Mouse (Mus musculus): Measurements from ENCODE around the gene Nmral1. TPM values are rescaled to one million over a fixed set of nuclear protein-coding genes. Genes with fewer than 3 reads are reported as not detected.
"Not testable (repeated sequence)": the region's sequence is repeated elsewhere in the genome, so short reads cannot be mapped to it uniquely, and the experiment has no call there.

The Nmral1 gene
- total RNA-seq, 2 experiments from 2014 or later = 11.2 to 11.6 TPM

DNA sequence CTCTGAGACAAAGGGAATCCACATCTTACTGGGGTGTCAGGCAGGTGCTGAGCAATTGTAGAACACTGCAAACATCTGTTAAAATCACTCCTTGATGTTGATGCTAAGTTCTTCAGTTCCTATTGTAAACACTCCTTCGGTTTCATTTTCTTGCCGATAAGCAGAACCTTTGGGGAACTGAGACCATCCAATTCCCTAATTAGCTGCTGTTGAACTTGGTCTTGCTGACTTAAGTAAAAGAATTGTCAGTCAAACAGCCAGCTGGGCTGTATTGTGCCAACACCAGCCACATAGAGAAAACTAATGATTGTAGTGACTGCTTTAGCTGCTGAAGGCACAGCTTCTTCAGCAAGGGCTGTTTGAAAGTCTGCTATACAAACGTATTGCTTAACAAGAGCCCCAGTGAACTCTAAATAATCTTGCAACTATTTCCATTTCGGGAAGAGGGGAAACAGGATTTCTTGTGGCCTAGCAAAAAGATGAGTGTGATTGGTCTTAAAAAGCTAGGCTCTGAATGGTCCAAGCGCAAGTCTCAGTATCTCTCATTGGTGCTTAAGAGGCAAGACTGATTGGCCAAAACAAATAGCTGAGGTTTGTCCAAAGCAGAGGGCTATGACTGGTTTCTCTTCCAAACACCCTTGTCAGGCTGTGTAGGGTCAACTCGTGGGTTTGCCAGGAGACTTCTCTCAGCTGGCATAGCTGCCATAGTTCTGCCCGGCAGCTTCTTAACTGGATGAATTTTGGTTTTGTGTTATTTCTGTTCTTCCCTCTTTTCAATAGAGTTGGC is 3.2 kb upstream of the Nmral1 start:
- DNase-seq (ENCODE audit: low spot score in 2 of 2) = no peak

- DNase-seq (ENCODE audit: low spot score in 2 of 2) = no peak
Observed at GRCm38 (mm10) chr16:4717866-4718265, 1.3 kb downstream of the Nmral1 start.

DNA sequence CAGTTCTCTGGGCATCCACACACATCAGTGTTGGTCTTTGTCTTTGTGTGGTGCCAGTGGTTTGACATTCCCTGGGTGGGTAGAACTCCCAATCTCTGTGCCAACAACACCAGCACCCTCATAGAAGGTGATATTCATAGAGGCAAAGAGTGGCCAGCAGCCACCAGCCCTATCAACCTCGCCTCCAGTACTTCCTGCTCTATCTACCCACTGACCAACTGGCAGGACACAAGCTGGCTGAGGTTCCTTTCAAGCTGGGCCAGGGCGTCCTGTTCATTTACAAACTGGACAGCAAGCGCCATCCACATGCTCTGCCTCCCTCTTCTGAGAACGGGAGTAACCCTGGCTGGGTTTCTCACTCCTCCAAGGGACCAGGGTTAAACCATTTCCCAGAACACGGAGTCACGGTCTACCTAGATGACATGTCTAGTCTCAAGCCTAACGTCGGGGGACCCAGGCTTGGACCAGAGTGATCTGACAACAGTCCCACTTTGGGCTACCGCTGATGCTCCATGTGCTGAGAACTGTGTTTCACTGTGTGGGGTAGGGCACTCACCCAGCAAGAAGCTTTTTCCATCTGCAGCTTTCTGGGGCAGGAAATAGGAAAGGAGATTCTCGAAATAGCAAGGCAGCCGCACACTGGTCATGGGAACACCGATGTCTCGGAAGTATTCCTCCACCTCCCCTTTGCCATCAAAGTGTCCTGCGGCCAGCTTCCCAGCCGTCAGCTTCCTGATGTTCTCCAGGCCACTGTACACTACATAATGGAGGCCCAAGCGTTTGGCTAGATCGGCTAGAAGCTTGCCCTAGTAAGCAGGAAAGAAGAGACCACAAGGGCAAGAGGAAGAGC is 5.1 kb downstream of the Nmral1 start:
- no peak for DNase-seq (ENCODE audit: low spot score in 2 of 2)

GRCm38 (mm10) chr16:4711173-4711572 is 8.0 kb downstream of the Nmral1 start:
- no peak for DNase-seq (ENCODE audit: low spot score in 2 of 2)

DNA sequence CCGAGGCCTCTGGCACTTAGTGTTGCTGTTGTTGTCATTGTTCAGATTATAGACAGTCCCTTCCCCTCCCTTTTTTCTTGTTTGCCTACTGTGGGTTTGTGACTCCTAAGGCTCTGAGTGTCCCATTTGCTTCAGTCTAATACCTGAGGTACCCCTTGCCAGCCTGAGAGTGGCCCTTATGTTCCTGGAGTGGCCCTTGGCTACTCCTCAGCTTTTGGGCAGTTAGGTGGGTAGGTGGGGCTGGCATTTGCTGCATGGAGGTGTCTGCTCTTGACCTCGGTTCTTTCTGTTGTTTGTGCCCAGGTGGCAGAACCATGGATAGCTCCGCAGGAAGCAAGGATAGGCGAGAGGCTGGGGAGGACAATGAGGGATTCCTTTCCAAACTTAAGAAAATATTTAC is 13.6 kb downstream of the Nmral1 start:
- DNase-seq (ENCODE audit: low spot score in 2 of 2) = no peak

DNA sequence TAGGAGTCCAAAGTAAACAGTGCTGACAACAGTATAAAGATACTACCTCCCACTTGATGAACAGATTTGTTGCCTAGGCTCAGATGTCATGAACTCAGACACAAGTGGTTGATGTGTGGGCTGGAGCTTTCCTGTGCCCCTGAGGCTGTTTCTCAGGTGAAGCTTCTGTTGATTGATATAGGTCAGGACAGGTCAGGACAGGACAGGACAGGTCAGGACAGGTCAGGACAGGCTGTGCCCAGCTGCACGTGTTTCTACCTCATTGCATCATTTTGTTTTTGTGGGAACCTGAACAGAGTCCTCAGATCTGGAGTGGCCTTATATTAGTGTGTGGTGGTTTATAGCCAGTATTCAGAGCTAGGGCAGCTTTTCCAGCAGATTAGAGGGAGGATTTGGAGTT is 16.5 kb downstream of the Nmral1 start:
- DNase-seq (ENCODE audit: low spot score in 2 of 2) = no peak

- DNase-seq (ENCODE audit: low spot score in 2 of 2) = no peak
Observed at GRCm38 (mm10) chr16:4701211-4701610, 17.9 kb downstream of the Nmral1 start.

- DNase-seq (ENCODE audit: low spot score in 2 of 2) = not testable (repeated sequence)
Observed at GRCm38 (mm10) chr16:4689371-4689770, 29.8 kb downstream of the Nmral1 start.

DNA sequence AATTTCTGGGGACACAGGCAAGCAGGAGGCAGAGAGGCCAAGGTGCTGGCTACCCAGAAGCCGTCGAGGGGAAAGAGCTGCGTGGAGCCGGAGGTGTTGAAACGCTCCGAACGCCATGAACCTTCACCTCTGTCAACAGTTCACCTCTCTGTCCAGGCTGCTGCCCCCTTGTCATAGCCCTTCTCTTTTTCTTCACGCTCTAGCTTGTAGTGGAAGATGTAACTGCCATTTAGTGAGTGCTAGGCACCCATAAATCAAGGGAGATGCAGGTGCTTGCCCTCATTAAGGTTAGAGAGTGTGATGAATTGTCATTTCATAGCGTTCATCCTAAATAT is 34.7 kb downstream of the Nmral1 start:
- DNase-seq (ENCODE audit: low spot score in 2 of 2) = no peak

- DNase-seq (ENCODE audit: low spot score in 2 of 2) = peak; percentile 97 to 98
Observed at GRCm38 (mm10) chr16:4683581-4684456, 35.3 kb downstream of the Nmral1 start.

DNA sequence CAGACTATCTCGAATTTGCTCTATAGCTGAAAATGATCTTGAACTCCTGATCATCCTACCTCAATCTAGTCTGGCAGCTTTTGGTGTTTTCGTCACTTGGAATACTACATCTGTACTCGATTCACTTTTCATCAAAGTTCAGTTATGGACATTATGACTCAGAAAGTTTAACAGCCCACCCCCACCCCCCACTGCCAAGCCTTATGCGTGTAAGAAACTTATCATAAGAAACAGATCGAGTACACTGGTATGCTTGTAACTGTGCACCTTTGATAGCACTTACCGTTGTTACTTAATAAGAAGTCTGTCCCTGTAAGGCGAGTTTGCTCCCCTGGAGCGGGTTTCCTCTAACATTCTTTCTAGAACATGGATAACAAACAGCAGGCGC is 36.0 kb downstream of the Nmral1 start:
- no peak for DNase-seq (ENCODE audit: low spot score in 2 of 2)

DNA sequence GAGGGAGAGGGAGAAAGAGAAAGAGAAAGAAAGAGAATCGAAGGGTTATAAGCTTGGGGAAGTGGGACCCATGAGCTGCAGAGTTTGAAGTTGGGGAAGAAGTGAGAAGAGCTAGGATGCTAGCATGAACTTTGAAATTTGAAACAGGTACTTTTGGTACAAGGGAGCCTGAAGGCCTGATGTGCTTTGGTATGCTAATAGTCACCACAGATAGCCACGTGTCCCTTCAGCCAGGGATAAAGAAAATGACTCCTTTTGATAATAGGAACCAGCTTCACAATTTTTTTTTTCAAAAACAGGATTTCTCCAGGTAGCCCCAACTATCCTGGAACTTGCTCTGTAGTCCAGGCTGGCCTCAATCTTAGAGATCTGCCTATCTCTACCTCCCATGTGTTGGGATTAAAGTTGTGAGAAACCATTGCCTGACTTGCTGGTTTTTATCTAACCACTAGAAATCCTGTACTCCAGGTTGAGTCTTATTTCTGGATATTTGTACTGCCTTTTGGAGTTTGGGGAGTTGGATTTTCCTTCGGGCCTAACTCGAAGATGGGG is 36.5 kb downstream of the Nmral1 start:
- no peak for DNase-seq (ENCODE audit: low spot score in 2 of 2)

- not testable (repeated sequence) for DNase-seq (ENCODE audit: low spot score in 2 of 2)
Observed at GRCm38 (mm10) chr16:4680922-4681455, 38.2 kb downstream of the Nmral1 start.

DNA sequence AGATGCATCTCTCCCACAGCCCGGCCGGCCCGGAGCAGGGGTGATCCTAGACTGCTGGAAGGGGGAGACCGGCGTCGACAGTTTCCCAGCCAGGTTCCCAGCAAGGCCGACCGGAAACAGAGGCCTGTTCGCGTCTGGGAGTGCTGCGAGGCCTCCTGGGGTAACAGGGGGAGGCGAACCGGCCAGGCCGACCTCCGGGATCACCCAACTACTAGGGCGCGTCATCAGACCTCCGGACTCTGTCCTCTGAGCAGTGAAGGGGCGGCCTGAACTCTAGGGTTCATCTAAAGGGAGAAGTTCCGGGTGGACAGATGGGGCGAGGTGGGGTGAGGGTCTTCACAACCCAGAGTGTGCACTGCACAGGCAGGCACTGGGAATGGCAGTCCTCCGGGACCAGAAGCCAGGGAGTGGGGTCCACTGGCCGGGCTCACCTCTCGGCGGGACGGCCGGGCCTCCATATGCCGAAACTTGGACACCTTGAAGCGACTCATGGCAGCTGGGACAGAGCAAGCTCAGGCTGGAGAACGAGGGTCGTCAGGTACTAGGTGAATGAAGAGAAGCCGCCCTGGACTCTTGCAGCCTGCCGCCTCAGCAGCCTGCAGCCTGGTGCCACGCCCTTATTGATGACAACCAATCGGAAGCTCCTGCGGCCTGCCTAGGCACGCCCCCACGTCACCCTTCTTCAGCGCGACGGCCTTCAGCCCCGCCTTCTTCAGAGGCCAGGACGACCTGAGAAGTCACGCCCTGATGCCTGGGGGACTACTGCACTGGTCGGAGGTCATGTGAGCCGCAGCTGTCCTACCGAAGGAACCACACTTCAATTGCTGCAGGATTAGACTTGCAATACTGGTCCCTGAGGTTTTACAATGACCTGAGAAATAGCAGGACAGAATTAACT is 39.8 kb downstream of the Nmral1 start, which contains the start of gene Coro7:
TSS of gene Coro7 (minus strand) at position 657 of the 898 bp plus-strand sequence.
- DNase-seq (ENCODE audit: low spot score in 2 of 2) = peak; percentile 86 to 90

DNA sequence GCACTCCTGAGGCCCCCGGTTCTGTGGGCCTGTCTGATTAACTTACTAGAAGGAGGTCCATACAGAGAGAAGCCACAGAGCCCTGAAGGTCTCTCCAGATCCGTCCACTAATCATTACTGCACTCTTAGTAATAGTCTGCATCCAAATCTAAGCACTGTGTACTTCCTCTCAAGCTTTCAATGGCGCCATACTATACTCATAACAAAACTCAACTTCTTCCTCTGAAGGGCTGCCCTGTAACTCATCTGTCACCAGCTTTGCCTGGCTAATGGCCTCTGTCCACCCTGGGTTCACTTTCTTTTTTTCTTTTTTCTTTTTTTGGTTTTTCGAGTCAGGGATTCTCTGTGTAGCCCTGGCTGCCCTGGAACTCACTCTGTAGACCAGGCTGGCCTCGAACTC is 41.1 kb downstream of the Nmral1 start:
- DNase-seq (ENCODE audit: low spot score in 2 of 2) = no peak

- DNase-seq (ENCODE audit: low spot score in 2 of 2) = no peak
Observed at GRCm38 (mm10) chr16:4676836-4677235, 42.3 kb downstream of the Nmral1 start.

DNA sequence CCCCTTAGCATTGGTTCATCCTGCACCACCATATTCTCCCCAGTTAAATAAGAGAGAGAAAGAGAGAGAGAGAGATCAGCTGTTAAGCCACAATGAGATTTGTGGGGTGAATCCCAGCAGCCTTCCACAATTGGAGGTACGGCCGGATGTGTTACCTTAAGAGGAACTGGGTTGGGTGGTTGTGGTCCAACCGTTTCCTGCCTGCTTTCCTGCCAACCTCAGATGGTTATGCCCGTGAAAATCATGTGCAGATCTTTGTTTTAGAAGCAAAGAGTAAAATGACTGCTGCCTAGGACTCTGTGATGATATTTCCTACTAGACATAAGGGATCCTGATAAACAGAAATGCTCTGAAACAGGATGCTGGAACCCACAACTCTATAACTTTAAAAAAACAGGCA is 45.1 kb downstream of the Nmral1 start:
- no peak for DNase-seq (ENCODE audit: low spot score in 2 of 2)

DNA sequence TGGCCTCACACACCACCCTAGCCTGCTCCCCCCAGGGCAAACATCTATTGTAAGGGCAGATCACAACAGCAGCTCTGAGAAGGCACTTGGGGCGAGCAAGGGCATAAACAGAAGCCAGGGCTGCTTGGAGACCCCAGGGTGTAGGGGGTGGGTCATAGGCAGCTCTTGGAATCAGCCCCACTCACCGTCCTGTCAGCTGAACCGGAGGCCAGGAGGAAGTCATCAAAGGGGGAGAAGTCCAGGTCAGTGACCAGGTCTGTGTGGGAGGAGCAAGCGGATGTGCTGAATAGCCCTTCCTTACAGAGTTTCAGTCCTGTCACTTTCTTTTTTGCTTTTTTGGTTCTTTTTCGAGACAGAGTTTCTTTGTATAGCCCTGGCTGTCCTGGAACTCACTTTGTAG is 48.8 kb downstream of the Nmral1 start:
- no peak for DNase-seq (ENCODE audit: low spot score in 2 of 2)

DNA sequence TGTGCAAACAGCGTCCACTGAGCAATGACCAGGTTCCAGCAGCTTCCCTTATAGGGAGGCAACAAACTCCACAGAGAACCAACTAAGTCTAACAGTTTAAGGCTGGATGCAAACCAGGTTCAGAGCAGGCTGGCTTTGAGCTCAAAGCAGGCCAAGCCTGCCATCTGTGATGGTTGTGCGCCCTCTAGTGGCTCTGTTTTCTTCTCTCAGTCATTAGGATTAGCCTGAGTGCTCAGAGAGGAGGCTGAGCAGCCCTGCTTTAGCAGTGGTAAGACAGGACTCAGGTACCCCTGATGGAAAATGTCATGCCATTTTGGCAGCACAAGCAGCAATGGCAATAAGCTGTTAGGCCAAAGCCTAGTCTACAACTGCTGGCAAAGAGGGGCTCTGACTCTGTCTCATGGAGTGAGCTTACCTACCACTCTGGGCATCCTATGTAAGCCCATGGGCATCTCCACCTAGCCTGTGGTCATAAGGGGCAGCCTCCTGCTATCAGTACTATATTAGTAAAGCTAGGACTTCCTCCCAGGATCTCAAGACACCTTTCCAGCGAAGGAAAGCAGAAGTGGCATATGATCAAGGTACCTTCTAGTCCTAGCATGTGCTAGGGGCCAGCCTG is 51.9 kb downstream of the Nmral1 start:
- peak; percentile 88 to 97 for DNase-seq (ENCODE audit: low spot score in 2 of 2)
